Mouse (Mus musculus) lung, adult 2 months (tissue): ENCODE results near the gene Gpt2.

ENCODE experiments used
- CTCF ChIP-seq: fragments of 200-500 bp; IDR thresholded peaks from 2 replicates; pipeline ENCODE4 v1.5.1; 2011; ENCODE audit warnings: mild to moderate bottlenecking, low read length, control low read depth; ENCODE audit not compliant: insufficient read depth
- POLR2A ChIP-seq: fragments of 200-500 bp; IDR thresholded peaks from 2 replicates; pipeline ENCODE4 v1.6.1; 2011; ENCODE audit warnings: low read depth, mild to moderate bottlenecking, control low read depth, low read length, borderline replicate concordance; ENCODE audit errors: extremely low read depth

GRCm38 (mm10) chr8:85570466-85570865 is 78.1 kb downstream of the Gpt2 start:
- TF ChIP-seq CTCF: no peak
- no peak for TF ChIP-seq POLR2A
